Mouse (Mus musculus) spleen, adult 10 weeks (tissue): ENCODE data around the gene Dnah9. TPM values are rescaled to one million over a fixed set of nuclear protein-coding genes. Genes with fewer than 3 reads are reported as not detected.

Source experiments
- polyA plus RNA-seq: library from polyadenylated mRNA; stranded (reverse); fragments of 350-450 nt; fragmentation: Illumina TruSeq; extraction: RNeasy Lipid Tissue Mini Kit (QIAGEN cat#74804); gene quantifications from one replicate; pipeline ENCODE4 v1.2.3, GENCODE M21; 2015; ENCODE audit warnings: low replicate concordance; ENCODE audit not compliant: insufficient read depth

Gene Dnah9
- not detected for polyA plus RNA-seq

DNA sequence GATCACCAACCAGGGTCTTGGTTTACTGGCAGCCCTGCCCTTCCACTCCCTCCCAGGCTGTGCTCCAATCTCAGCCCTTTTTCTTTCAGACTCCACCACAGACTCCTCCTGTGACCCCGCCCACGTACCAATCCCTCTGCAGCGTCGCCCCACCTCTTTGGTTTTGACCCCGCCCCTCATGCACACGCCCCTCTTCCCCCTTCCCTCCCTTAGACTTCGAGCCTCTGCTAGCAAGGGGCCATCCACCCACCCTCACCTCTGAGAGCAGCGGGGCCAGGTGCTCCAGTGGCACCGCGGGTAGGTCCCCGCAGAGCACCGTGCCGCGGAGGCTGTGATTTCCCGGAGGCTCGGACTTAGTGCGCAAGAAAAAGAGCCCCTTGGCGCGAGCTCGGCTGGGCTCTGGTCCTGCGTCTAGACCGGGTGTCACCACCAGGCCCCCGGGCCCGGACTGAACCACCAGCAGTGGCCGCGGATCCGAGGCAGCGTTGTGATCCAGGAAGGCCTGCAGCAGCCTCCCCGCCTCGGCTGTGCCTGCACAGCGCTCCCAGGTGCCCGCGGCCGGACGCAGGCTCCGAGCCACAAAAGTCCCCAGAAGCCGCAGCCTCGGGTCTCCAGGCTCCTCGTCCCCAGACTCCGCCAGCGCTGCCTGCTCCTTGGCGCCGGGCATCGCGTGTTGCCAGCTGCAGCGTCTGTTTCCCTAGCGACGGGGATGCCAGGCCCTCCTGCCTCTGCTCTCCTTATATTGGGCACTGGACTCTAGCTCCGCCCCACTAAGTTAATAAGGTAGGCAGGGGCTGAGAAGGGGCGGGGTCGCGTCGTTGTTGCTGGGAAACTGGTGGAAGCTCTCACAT lies at the start of gene Dnah9:
Gene Dnah9 (minus strand): TSS at position 751 of the 851 bp plus-strand sequence.

GRCm38 (mm10) chr11:65806909-65807504 lies 361.3 kb downstream of the Dnah9 start, which contains the start of gene Zkscan6:
Zkscan6 (plus strand) TSS chr11:65807175.

DNA sequence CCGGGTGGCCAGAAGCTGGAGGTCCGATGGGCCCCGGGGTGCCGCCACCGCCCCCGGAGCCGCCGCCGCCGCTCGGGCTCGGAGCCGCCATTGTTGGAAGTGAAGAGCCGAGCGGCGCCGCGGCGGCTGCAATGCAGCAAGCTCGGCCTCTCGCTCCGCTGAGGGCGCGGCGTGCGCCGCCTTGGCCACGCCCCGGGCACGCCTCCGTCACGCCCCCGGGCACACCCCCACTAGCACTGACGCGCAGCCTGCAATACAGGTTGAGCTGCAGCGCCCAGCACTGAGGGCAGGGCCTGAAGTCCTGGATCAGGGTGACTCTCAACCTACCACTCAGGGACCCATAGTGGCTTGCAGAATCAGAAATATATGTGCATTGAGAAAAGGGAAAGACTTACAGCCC lies 380.2 kb downstream of the Dnah9 start, which contains the start of gene Map2k4:
Gene Map2k4 (minus strand): TSS at position 144 of the 400 bp plus-strand sequence.

